Mouse (Mus musculus) kidney, embryonic 14.5 days (tissue): ENCODE measurements around the gene Ooep. TPM values are rescaled to one million over a fixed set of nuclear protein-coding genes. Genes with fewer than 3 reads are reported as not detected.
"Not testable (repeated sequence)": the region's sequence is repeated elsewhere in the genome, so short reads cannot be mapped to it uniquely, and the experiment has no call there.

ENCODE experiments used
- ATAC-seq: fragments of 200-750 bp; cut with Nextera tagmentation; 2 replicates; pipeline ENCODE4 v1.8.0; 2017; ENCODE audit warnings: moderate number of reproducible peaks, mild to moderate bottlenecking, moderate TSS enrichment, moderate library complexity; ENCODE audit not compliant: low FRiP score, low TSS enrichment
- H3K27ac ChIP-seq: fragments of 300-500 bp; sonication (generic); 2 replicates; pipeline ENCODE4 v1.5.1; 2014; ENCODE audit warnings: low read depth, mild to moderate bottlenecking, low read length, moderate library complexity, mixed read lengths
- H3K27me3 ChIP-seq: fragments of 300-500 bp; sonication (generic); 2 replicates; pipeline ENCODE4 v1.6.1; 2014; ENCODE audit warnings: mild to moderate bottlenecking, low read length; ENCODE audit not compliant: control insufficient read depth, insufficient read depth
- H3K36me3 ChIP-seq: fragments of 300-500 bp; sonication (generic); 2 replicates; pipeline ENCODE4 v1.6.1; 2014; ENCODE audit warnings: low read length, mixed read lengths; ENCODE audit not compliant: control insufficient read depth, insufficient read depth
- H3K4me1 ChIP-seq: fragments of 300-500 bp; sonication (generic); 2 replicates; pipeline ENCODE4 v1.6.1; 2014; ENCODE audit warnings: low read length, mixed read lengths; ENCODE audit not compliant: control insufficient read depth, insufficient read depth
- H3K4me2 ChIP-seq: fragments of 300-500 bp; sonication (generic); replicated peaks from 2 replicates; pipeline ENCODE4 v1.6.1; 2014; ENCODE audit warnings: low read depth, mild to moderate bottlenecking, low read length
- H3K4me3 ChIP-seq: fragments of 300-500 bp; sonication (generic); 2 replicates; pipeline ENCODE4 v1.5.1; 2014; ENCODE audit warnings: mild to moderate bottlenecking, low read length
- H3K9ac ChIP-seq: fragments of 300-500 bp; sonication (generic); 2 replicates; pipeline ENCODE4 v1.6.1; 2014; ENCODE audit warnings: low read depth, mild to moderate bottlenecking, low read length, moderate library complexity
- H3K9me3 ChIP-seq: fragments of 300-500 bp; sonication (generic); 2 replicates; pipeline ENCODE4 v1.6.1; 2016; ENCODE audit warnings: low read length; ENCODE audit not compliant: control insufficient read depth
- WGBS: fragments of 180-500 bp; shearing (Covaris S2); extraction: QIAGEN DNeasy Blood & Tissue Kit; methylation state at CpG from one replicate; pipeline ENCODE4 v1.1.7; 2014; 5-methylcytosine and 5-hydroxymethylcytosine counted together
- polyA plus RNA-seq: library from polyadenylated mRNA; unstranded; fragments of >200 nt; fragmentation: Nextera tagmentation; extraction: Ambion mirVana; gene quantifications from 2 replicates; pipeline ENCODE4 v1.2.1, GENCODE M21; 2014

The Ooep gene
- polyA plus RNA-seq, 1 experiment from 2014 or later, result 2.1 TPM

DNA sequence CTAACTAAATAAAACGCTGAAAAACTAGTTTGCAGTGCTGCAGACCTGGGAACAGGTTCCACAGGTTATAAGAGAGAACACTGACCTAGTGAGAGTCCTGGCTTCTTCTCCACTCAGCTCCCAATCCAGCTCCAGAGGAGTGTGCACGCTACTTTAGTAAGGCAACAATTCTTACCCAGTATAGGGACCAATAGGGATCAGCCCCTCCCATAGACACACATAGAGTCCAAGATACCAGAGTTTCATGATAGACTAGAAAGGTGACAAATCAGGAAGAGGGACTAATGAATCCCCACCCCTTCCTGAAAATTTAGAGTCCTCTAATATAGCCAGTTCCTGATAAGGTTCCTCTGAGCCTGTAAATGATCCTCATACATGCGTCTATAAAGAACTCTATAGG is 31.5 kb downstream of the Ooep start:
- Histone ChIP-seq H3K9ac (no peak overlapping the region), H3K4me2 (no peak overlapping the region), H3K4me3 (no peak overlapping the region), H3K27me3 (no peaks in the 10 kb centered on the region), H3K36me3 (no peaks in the 10 kb centered on the region), H3K27ac (no peak overlapping the region), H3K9me3 (no peaks in the 10 kb centered on the region), H3K4me1 (no peaks in the 10 kb centered on the region)
- 64% methylated on average over 3 of the region's 3 CpGs for WGBS
- ATAC-seq, result no peak

- not testable (repeated sequence) for H3K27me3 ChIP-seq, H3K4me2 ChIP-seq, H3K36me3 ChIP-seq, H3K9me3 ChIP-seq, H3K4me3 ChIP-seq, H3K27ac ChIP-seq, ATAC-seq, H3K4me1 ChIP-seq, H3K9ac ChIP-seq
- WGBS, result 61% methylated on average over 3 of the region's 4 CpGs
These were observed 33.3 kb downstream of the Ooep start for GRCm38 (mm10) chr9:78345235-78345634.

DNA sequence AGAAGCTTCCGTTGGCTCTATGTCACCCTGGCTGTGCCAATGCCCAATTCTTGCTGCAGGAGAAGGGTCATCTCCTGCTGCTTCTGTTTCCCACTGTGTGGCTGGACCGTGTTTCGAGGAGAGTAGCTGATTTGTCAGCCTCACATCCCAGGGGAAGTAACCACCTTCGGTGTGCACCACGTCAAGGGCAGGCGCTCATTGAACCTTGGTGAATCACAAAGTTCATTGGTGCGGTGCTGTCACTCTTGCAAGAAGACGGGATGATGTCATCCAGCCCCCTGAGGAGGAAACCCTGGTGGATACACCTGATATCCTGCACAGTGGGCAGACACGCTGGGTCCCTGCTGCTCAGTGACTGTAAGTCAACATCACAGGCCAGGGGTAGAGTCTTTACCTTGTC is 35.5 kb downstream of the Ooep start:
- not testable (repeated sequence) for H3K27ac ChIP-seq, H3K27me3 ChIP-seq, H3K4me3 ChIP-seq, H3K4me1 ChIP-seq, H3K36me3 ChIP-seq, H3K9ac ChIP-seq, ATAC-seq, H3K4me2 ChIP-seq, H3K9me3 ChIP-seq
- WGBS, result 71% methylated on average over 9 of the region's 9 CpGs

DNA sequence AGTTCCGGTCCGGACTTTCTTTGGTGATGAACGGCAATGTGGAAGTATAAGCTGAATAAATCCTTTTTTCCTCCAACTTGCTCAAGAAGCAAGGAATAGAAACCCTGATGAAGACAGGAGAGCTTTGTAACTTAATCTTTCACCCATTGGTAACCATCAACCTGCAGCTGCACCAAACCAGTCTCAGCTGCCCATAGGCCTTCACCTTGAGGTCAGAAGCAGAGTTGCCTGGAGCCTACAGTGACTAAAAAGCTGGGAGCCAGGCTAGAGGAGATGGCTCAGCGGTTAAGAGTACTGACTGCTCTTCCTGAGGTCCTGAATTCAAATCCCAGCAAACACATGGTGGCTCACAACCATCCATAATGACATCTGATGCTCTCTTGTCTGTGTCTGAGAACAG is 36.0 kb downstream of the Ooep start:
- H3K36me3 ChIP-seq, H3K9me3 ChIP-seq, H3K4me3 ChIP-seq, H3K4me1 ChIP-seq, H3K27ac ChIP-seq, H3K4me2 ChIP-seq, H3K27me3 ChIP-seq, H3K9ac ChIP-seq: not testable (repeated sequence)
- ATAC-seq, result 0 out of 2 replicates have a peak, but pooled peaks have one; percentile 53
- WGBS, result 89% methylated on average over 4 of the region's 4 CpGs

- ATAC-seq, result peak; percentile 29; the same call in 1 of the 2 replicates
- H3K4me2 ChIP-seq, H3K9ac ChIP-seq, H3K9me3 ChIP-seq, H3K27ac ChIP-seq, H3K4me1 ChIP-seq, H3K36me3 ChIP-seq, H3K27me3 ChIP-seq, H3K4me3 ChIP-seq: not testable (repeated sequence)
- 21% methylated on average over 8 of the region's 8 CpGs for WGBS
These were observed 38.2 kb downstream of the Ooep start for GRCm38 (mm10) chr9:78340324-78340723.

- ATAC-seq, result not testable (repeated sequence)
These were observed 41.5 kb downstream of the Ooep start for GRCm38 (mm10) chr9:78337050-78337449.

DNA sequence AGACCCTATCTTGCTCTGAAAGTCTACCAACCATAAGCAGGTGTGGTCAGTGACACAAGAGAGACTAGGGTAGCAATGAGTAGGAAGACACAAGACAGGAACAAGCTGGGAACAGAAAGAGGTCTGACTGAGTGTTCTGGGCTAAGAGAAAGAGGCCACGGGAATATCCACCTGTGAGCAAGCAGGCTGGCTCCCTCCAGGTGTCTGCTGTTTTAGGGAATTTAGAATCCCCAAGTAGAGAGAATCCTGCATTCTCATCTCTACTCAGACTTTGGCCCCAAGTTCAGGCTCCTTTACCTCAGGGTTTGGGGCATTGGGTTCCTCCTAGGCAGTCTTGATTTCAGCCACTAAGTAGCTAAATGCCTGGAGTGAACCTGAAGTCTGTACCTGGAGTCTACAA is 51.2 kb downstream of the Ooep start, which contains the start of gene Omt2b:
Omt2b (plus strand) TSS at position 301 of the 400 bp plus-strand sequence.
- not testable (repeated sequence) for H3K36me3 ChIP-seq, H3K9ac ChIP-seq, H3K27ac ChIP-seq, H3K4me3 ChIP-seq, H3K4me1 ChIP-seq, ATAC-seq, H3K9me3 ChIP-seq, H3K4me2 ChIP-seq, H3K27me3 ChIP-seq
- WGBS, result 83% methylated on average over 1 of the region's 1 CpGs

More at GRCm38 (mm10) chr9:78337050-78337449, 41.5 kb downstream of the Ooep start:
- H3K36me3 ChIP-seq, H3K4me3 ChIP-seq, H3K9ac ChIP-seq, H3K27me3 ChIP-seq, H3K27ac ChIP-seq, H3K4me1 ChIP-seq, H3K4me2 ChIP-seq, H3K9me3 ChIP-seq: not testable (repeated sequence)

Other genes starting within 250 kb of the Ooep start
- gene Gsta4, start 196.0 kb downstream of the Ooep start, polyA plus RNA-seq, result 102 and 108 TPM in 2 replicates
- gene Gsta1, start 148.1 kb downstream of the Ooep start, polyA plus RNA-seq, result not detected in 2 replicates
- gene Gm3776, start 121.6 kb downstream of the Ooep start, polyA plus RNA-seq, result not detected in 2 replicates
- gene Gm10639, start 88.8 kb downstream of the Ooep start, polyA plus RNA-seq, result 3.9 and 4.9 TPM in 2 replicates
- not detected in 2 replicates for gene Omt2a, start 63.9 kb downstream of the Ooep start, polyA plus RNA-seq
- gene Omt2b, start 51.1 kb downstream of the Ooep start, polyA plus RNA-seq, result not detected in 2 replicates
- 2.6 and 3.6 TPM in 2 replicates for gene Gsta2, start 22.9 kb downstream of the Ooep start, polyA plus RNA-seq
- gene Dppa5a, start 10.5 kb downstream of the Ooep start, polyA plus RNA-seq, result not detected in 2 replicates
- 0.34 and 0.41 TPM in 2 replicates for gene Ddx43, start 17.1 kb upstream of the Ooep start, polyA plus RNA-seq
- gene Cgas, start 64.5 kb upstream of the Ooep start, polyA plus RNA-seq, result 1.9 and 2.2 TPM in 2 replicates
- 21.5 and 29.3 TPM in 2 replicates for gene Mto1, start 69.5 kb upstream of the Ooep start, polyA plus RNA-seq
- 0.46 and 0.58 TPM in 2 replicates for gene Gm17324, start 70.1 kb upstream of the Ooep start, polyA plus RNA-seq
- 5,322 and 6,193 TPM in 2 replicates for gene Eef1a1, start 110.4 kb upstream of the Ooep start, polyA plus RNA-seq
- 9.9 and 16.9 TPM in 2 replicates for gene Slc17a5, start 209.3 kb upstream of the Ooep start, polyA plus RNA-seq
- gene Cd109, start 236.8 kb upstream of the Ooep start, polyA plus RNA-seq, result 4.3 and 7.9 TPM in 2 replicates